Mouse (Mus musculus): ENCODE measurements around the gene Bcar3. TPM values are rescaled to one million over a fixed set of nuclear protein-coding genes. Genes with fewer than 3 reads are reported as not detected.
"Not testable (repeated sequence)": the region's sequence is repeated elsewhere in the genome, so short reads cannot be mapped to it uniquely, and the experiment has no call there.

Bcar3 gene
- total and polyA plus RNA-seq, 2 experiments from 2014 or later: 6.3 to 23.8 TPM

- H3K27ac ChIP-seq: no peak overlapping the region
- 81% methylated on average over 3 of the region's 3 CpGs for WGBS
- H3K36me3 ChIP-seq (ENCODE audit: insufficient read depth, low read length): no peaks in the 10 kb centered on the region
- no peaks in the 10 kb centered on the region for H3K27me3 ChIP-seq (ENCODE audit: insufficient read depth, low read length)
- H3K9ac ChIP-seq (replicated peaks; ENCODE audit: low read length): no peak overlapping the region
- H3K4me1 ChIP-seq (ENCODE audit: insufficient read depth, low read length): no peaks in the 10 kb centered on the region
- ATAC-seq (no peak), DNase-seq (ENCODE audit: low spot score) (no peak)
- no peaks in the 10 kb centered on the region for H3K9me3 ChIP-seq (ENCODE audit: low read length)
- H3K4me2 ChIP-seq (ENCODE audit: low read depth, low read length): no peak overlapping the region
- TF ChIP-seq CTCF (IDR thresholded peaks at IDR 0.05; ENCODE audit: low read depth): no peak
- H3K4me3 ChIP-seq (ENCODE audit: low read length): no peak overlapping the region
These were observed 93.8 kb downstream of the Bcar3 start for GRCm38 (mm10) chr3:122387771-122388170.

DNA sequence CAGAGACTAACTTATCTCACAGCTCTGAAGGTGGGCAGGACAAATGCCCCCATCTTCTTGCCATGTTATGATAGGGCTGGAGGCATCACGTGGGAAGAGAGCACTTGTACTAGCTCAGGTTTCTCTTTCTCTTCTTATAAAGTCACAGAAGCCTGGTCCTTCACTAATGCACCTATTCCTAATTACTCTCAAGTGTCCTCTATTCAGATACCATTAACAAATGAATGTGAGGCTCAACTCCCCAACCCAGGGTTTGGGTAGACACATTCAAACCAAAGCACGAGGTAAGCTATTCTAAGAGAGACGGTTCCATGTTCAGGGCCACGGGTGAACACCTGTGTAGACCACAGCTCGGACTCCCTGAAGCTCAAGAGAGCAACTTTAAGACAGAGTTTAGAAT is 96.0 kb downstream of the Bcar3 start:
- no peak for DNase-seq (ENCODE audit: low spot score)
- Histone ChIP-seq H3K4me3 (ENCODE audit: low read length) (no peak overlapping the region), H3K27me3 (ENCODE audit: insufficient read depth, low read length) (no peaks in the 10 kb centered on the region), H3K9ac (replicated peaks; ENCODE audit: low read length) (no peak overlapping the region), H3K4me1 (ENCODE audit: insufficient read depth, low read length) (no peaks in the 10 kb centered on the region), H3K9me3 (ENCODE audit: low read length) (no peaks in the 10 kb centered on the region), H3K27ac (no peak overlapping the region), H3K36me3 (ENCODE audit: insufficient read depth, low read length) (no peaks in the 10 kb centered on the region), H3K4me2 (ENCODE audit: low read depth, low read length) (no peak overlapping the region)
- 94% methylated on average over 5 of the region's 5 CpGs for WGBS
- no peak for TF ChIP-seq CTCF (IDR thresholded peaks at IDR 0.05; ENCODE audit: low read depth)
- no peak for ATAC-seq

DNA sequence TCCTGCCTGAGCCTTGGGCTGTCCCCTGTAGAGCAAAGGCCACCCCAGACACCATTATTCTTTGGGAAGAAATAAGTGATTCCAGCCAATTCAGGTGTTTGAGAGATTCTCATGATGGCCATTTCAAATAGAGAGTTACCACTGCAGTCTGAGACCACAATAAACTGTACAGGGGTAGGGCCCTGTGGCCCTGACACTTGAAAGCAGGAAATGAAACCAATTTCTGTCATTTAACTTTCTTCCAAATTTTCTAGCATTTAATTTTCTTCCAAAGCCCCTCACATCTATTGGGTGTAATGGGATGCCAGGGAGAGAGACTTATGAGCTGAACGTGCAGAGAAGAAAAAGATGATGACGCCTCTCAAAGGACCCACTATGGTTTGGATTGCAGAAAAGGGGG is 97.2 kb downstream of the Bcar3 start:
- 72% methylated on average over 2 of the region's 2 CpGs for whole genome bisulfite sequencing
- Histone ChIP-seq H3K36me3 (ENCODE audit: insufficient read depth, low read length) (no peaks in the 10 kb centered on the region), H3K4me3 (ENCODE audit: low read length) (no peak overlapping the region), H3K4me2 (ENCODE audit: low read depth, low read length) (no peak overlapping the region), H3K9ac (replicated peaks; ENCODE audit: low read length) (no peak overlapping the region), H3K27me3 (ENCODE audit: insufficient read depth, low read length) (no peaks in the 10 kb centered on the region), H3K9me3 (ENCODE audit: low read length) (no peaks in the 10 kb centered on the region), H3K27ac (no peak overlapping the region), H3K4me1 (ENCODE audit: insufficient read depth, low read length) (no peaks in the 10 kb centered on the region)
- no peak for TF ChIP-seq CTCF (IDR thresholded peaks at IDR 0.05; ENCODE audit: low read depth)
- ATAC-seq: no peak
- no peak for DNase-seq (ENCODE audit: low spot score)

DNA sequence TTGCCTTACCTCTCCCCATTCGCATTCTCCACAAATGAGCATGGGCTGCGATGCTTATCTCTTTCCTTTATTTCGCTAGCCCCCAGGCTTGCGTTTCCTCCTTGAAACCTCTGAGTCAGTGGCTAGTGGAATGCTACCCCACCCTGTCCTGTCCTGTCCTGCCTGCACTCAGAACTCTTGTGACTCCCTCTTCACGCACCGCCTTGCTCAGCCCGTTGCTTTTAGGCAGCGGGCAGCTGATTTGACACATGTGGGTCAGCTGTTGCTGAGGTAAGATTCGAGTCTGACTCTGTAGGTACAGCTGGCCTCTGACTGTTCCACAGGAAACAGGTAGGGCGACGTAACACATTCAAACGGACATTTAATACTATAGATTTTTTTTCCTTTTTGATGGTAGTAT is 97.9 kb downstream of the Bcar3 start:
- 69% methylated on average over 12 of the region's 12 CpGs for WGBS
- no peaks in the 10 kb centered on the region for H3K9me3 ChIP-seq (ENCODE audit: low read length)
- no peak for ATAC-seq

GRCm38 (mm10) chr3:122393411-122393810 is 99.5 kb downstream of the Bcar3 start:
- H3K36me3 ChIP-seq (ENCODE audit: insufficient read depth, low read length); H3K9ac ChIP-seq (replicated peaks; ENCODE audit: low read length); H3K4me1 ChIP-seq (ENCODE audit: insufficient read depth, low read length); ATAC-seq; H3K27ac ChIP-seq; DNase-seq (ENCODE audit: low spot score); H3K4me3 ChIP-seq (ENCODE audit: low read length); H3K27me3 ChIP-seq (ENCODE audit: insufficient read depth, low read length); H3K4me2 ChIP-seq (ENCODE audit: low read depth, low read length); H3K9me3 ChIP-seq (ENCODE audit: low read length): not testable (repeated sequence)
- WGBS: 67% methylated on average over 4 of the region's 4 CpGs

More for the DNA sequence above, 97.9 kb downstream of the Bcar3 start:
- DNase-seq (ENCODE audit: low spot score): no peak
- H3K4me3 ChIP-seq (ENCODE audit: low read length): no peak overlapping the region
- H3K4me2 ChIP-seq (ENCODE audit: low read depth, low read length): no peak overlapping the region
- TF ChIP-seq CTCF (IDR thresholded peaks at IDR 0.05; ENCODE audit: low read depth): no peak
- H3K27me3 ChIP-seq (ENCODE audit: insufficient read depth, low read length): no peaks in the 10 kb centered on the region
- no peak overlapping the region for H3K9ac ChIP-seq (replicated peaks; ENCODE audit: low read length)
- no peaks in the 10 kb centered on the region for H3K36me3 ChIP-seq (ENCODE audit: insufficient read depth, low read length)
- no peaks in the 10 kb centered on the region for H3K4me1 ChIP-seq (ENCODE audit: insufficient read depth, low read length)
- H3K27ac ChIP-seq: no peak overlapping the region

DNA sequence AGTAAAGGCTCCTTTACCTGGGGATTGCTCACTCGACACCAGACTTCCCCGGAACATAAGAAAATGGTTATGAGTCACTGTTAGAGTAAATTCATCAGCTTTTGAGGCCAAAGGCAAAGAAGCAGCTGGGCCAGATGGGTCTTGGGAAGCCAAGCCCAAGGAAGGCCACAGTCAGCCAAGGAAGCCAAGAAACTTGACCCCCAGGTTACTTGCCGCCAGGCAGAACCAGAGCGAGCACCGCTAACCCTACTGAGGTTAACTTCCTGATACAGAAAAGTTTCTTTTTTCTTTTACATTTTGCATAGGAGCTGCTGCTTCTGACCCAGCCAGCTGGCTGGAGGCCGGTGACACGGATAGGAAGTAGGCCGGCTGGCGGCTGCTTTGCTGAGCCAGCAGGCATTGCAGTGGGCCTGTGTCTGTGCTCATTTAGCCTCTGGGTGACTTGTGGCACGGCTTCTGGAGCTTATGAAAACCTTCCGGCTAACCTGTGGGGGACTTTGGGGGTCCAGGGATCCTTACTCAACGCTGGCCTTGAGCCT is 100.0 kb downstream of the Bcar3 start:
- Histone ChIP-seq H3K9ac (replicated peaks; ENCODE audit: low read length) (no peak overlapping the region), H3K4me1 (ENCODE audit: insufficient read depth, low read length) (no peaks in the 10 kb centered on the region), H3K27me3 (ENCODE audit: insufficient read depth, low read length) (no peaks in the 10 kb centered on the region), H3K27ac (no peak overlapping the region), H3K36me3 (ENCODE audit: insufficient read depth, low read length) (no peaks in the 10 kb centered on the region), H3K9me3 (ENCODE audit: low read length) (no peaks in the 10 kb centered on the region), H3K4me2 (ENCODE audit: low read depth, low read length) (no peak overlapping the region), H3K4me3 (ENCODE audit: low read length) (no peak overlapping the region)
- no peak for TF ChIP-seq CTCF (IDR thresholded peaks at IDR 0.05; ENCODE audit: low read depth)
- ATAC-seq (no peak), DNase-seq (ENCODE audit: low spot score) (no peak)
- WGBS: 81% methylated on average over 12 of the region's 12 CpGs

GRCm38 (mm10) chr3:122396957-122397356 is 103.0 kb downstream of the Bcar3 start:
- WGBS: 87% methylated on average over 4 of the region's 4 CpGs
- Histone ChIP-seq H3K27ac (no peak overlapping the region), H3K9me3 (ENCODE audit: low read length) (no peaks in the 10 kb centered on the region), H3K4me1 (ENCODE audit: insufficient read depth, low read length) (no peaks in the 10 kb centered on the region), H3K4me2 (ENCODE audit: low read depth, low read length) (no peak overlapping the region), H3K27me3 (ENCODE audit: insufficient read depth, low read length) (no peaks in the 10 kb centered on the region), H3K36me3 (ENCODE audit: insufficient read depth, low read length) (no peaks in the 10 kb centered on the region), H3K9ac (replicated peaks; ENCODE audit: low read length) (no peak overlapping the region), H3K4me3 (ENCODE audit: low read length) (no peak overlapping the region)
- no peak for TF ChIP-seq CTCF (IDR thresholded peaks at IDR 0.05; ENCODE audit: low read depth)
- DNase-seq (ENCODE audit: low spot score) (no peak), ATAC-seq (peak; percentile 21; the same call in 1 of the 2 replicates)

Measured in hindbrain, postnatal 0 days (tissue).